Mouse (Mus musculus) myocyte (in vitro differentiated cells): ENCODE measurements at regions not wholly inside any gene's neighbourhood (a gene's known extent, or its start where the extent isn't known, plus 50 kb on each side); places are given as distances from the start of the nearest gene placed in this dataset.

Source experiments
- CEBPB ChIP-seq: IDR thresholded peaks from 2 replicates; pipeline ENCODE4 v1.6.1; 2011; ENCODE audit warnings: mild to moderate bottlenecking, moderate library complexity; ENCODE audit not compliant: poor library complexity, insufficient read depth, severe bottlenecking
- E2F4 ChIP-seq: IDR thresholded peaks from one replicate; pipeline ENCODE4 v1.6.1; 2011; ENCODE audit warnings: mild to moderate bottlenecking, control low read depth, moderate library complexity; ENCODE audit not compliant: insufficient read depth
- MAX ChIP-seq: IDR thresholded peaks from one replicate; pipeline ENCODE4 v1.6.1; 2011; ENCODE audit warnings: low read depth, mild to moderate bottlenecking, control low read depth
- POLR2A ChIP-seq: IDR thresholded peaks from one replicate; pipeline ENCODE4 v1.6.1; 2011; ENCODE audit warnings: low read depth, mild to moderate bottlenecking, control low read depth, moderate library complexity; ENCODE audit not compliant: insufficient read length
- REST ChIP-seq: IDR thresholded peaks from one replicate; pipeline ENCODE4 v1.6.1; 2011; ENCODE audit warnings: mild to moderate bottlenecking, control low read depth, moderate library complexity; ENCODE audit not compliant: insufficient read depth, insufficient read length
- TCF12 ChIP-seq: IDR thresholded peaks from one replicate; pipeline ENCODE4 v1.6.1; 2011; ENCODE audit warnings: mild to moderate bottlenecking, control low read depth; ENCODE audit not compliant: poor library complexity, insufficient read depth, severe bottlenecking
- TCF3 ChIP-seq: IDR thresholded peaks from one replicate; pipeline ENCODE4 v1.6.1; 2011; ENCODE audit warnings: low read depth, control low read depth; ENCODE audit not compliant: insufficient read length

DNA sequence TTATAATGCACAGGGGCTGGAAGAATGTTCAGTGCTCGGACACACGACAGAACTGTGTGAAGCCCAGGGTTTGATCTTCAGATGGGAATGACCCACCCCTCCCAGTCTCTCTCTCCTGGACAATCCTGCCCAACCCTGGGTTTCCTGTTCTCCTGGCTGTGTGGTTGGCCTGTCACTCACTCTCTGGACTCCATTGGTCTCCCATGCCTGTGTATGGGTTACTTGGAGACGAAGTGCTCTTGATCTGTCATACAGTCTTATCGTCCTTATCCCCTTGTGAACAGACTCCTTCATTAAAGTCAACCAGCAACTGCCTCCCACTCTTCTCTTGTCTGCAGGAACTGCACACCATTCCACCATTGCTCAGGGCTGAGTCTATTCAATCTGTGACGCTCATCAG, 247.7 kb upstream of the Adgrl2 start:
- TF ChIP-seq POLR2A (no peak), MAX (no peak), CEBPB (no peak), E2F4 (no peak), TCF3 (no peak), REST (no peak), TCF12 (no peak)
